Mouse (Mus musculus) lung, embryonic 14.5 days (tissue): ENCODE measurements around the gene Dnajc13. TPM values are rescaled to one million over a fixed set of nuclear protein-coding genes. Genes with fewer than 3 reads are reported as not detected.

ENCODE experiments used
- ATAC-seq: fragments of 200-750 bp; cut with Nextera tagmentation; 2 replicates; pipeline ENCODE4 v1.8.0; 2017; ENCODE audit warnings: mild to moderate bottlenecking, moderate TSS enrichment, moderate library complexity; ENCODE audit not compliant: insufficient read depth
- DNase-seq: peaks from one replicate; pipeline ENCODE4 v3.0.0-alpha.2; 2015
- H3K27ac ChIP-seq: fragments of 300-500 bp; sonication (generic); 2 replicates; pipeline ENCODE4 v1.5.1; 2014; ENCODE audit warnings: low read depth, mild to moderate bottlenecking, moderate library complexity
- H3K27me3 ChIP-seq: fragments of 300-500 bp; sonication (generic); 2 replicates; pipeline ENCODE4 v1.6.1; 2014; ENCODE audit warnings: low read length, control low read depth; ENCODE audit not compliant: insufficient read depth
- H3K36me3 ChIP-seq: fragments of 300-500 bp; sonication (generic); 2 replicates; pipeline ENCODE4 v1.6.1; 2014; ENCODE audit warnings: control low read depth; ENCODE audit not compliant: insufficient read depth
- H3K4me1 ChIP-seq: fragments of 300-500 bp; sonication (generic); 2 replicates; pipeline ENCODE4 v1.6.1; 2014; ENCODE audit warnings: antibody characterized with exemption, control low read depth; ENCODE audit not compliant: insufficient read depth
- H3K4me2 ChIP-seq: fragments of 300-500 bp; sonication (generic); 2 replicates; pipeline ENCODE4 v1.6.1; 2014; ENCODE audit warnings: mild to moderate bottlenecking
- H3K4me3 ChIP-seq: fragments of 300-500 bp; sonication (generic); 2 replicates; pipeline ENCODE4 v1.5.1; 2014; ENCODE audit warnings: low read depth, low read length
- H3K9ac ChIP-seq: fragments of 300-500 bp; sonication (generic); 2 replicates; pipeline ENCODE4 v1.6.1; 2014
- H3K9me3 ChIP-seq: fragments of 300-500 bp; sonication (generic); 2 replicates; pipeline ENCODE4 v1.6.1; 2016; ENCODE audit warnings: low read depth, low read length, control low read depth
- CTCF ChIP-seq: IDR thresholded peaks from 2 replicates; pipeline ENCODE4 v1.5.1; 2016; ENCODE audit warnings: antibody characterized with exemption, low read depth
- WGBS: fragments of 180-500 bp; shearing (Covaris S2); extraction: QIAGEN DNeasy Blood & Tissue Kit; methylation state at CpG from one replicate; pipeline ENCODE4 v1.1.7; 2014; 5-methylcytosine and 5-hydroxymethylcytosine counted together
- polyA plus RNA-seq: library from polyadenylated mRNA; unstranded; fragments of >200 nt; fragmentation: Nextera tagmentation; extraction: Ambion mirVana; gene quantifications from 2 replicates; pipeline ENCODE4 v1.2.1, GENCODE M21; 2014

Gene Dnajc13
- polyA plus RNA-seq, 1 experiment from 2014 or later: 25.0 TPM

DNA sequence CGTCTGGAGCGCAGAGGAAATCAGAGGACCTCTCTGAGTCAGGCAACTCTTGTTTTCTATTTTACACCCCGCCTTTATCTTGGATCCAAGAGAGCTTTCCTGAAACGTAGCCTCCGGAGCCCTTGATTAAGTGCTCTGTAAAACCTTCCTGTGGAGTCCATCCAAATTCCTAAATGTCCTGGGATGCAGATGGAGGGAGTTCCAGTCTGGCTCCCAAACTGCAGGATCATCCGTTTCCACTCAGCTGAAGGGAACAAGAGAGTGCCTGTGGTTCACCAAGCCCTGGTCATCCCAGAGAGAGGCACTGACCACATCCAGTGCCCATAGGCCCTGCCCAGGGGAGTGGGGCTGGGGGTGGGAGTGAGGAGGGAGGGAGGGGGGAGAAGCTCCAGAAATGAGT is 160.4 kb downstream of the Dnajc13 start:
- H3K4me3 ChIP-seq: no peak overlapping the region
- DNase-seq (peak; percentile 32), ATAC-seq (peak; percentile 24; the same call in 1 of the 2 replicates)
- H3K27ac ChIP-seq: no peak overlapping the region
- H3K4me1 ChIP-seq: no peaks in the 10 kb centered on the region
- H3K9ac ChIP-seq: no peak overlapping the region
- no peaks in the 10 kb centered on the region for H3K9me3 ChIP-seq
- TF ChIP-seq CTCF: no peak
- 35% methylated on average over 6 of the region's 6 CpGs for WGBS
- H3K4me2 ChIP-seq: no peak overlapping the region
- H3K36me3 ChIP-seq: no peaks in the 10 kb centered on the region
- no peaks in the 10 kb centered on the region for H3K27me3 ChIP-seq

DNA sequence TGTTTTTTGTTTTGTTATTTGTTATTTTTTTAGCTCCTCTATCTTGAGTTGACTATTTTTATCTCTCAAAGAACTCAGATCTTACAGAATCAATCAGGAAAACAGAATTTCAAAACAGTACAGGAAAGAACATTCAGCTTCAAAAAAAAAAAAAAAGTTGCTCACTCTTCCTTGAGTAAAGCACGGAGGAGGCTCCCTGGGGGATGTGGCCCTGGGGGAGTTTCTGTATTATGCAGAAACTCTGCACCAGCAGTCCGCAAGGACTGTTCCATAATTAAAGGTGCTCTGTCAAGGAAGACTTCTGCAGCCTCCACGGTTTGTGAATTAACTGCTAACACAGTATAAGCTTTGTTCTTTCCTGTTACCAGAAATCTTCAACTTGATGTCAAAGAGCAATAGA is 161.3 kb downstream of the Dnajc13 start:
- no peak for ATAC-seq
- no peak for DNase-seq

More for the DNA sequence above, 161.3 kb downstream of the Dnajc13 start:
- Histone ChIP-seq H3K9me3 (no peaks in the 10 kb centered on the region), H3K27ac (no peak overlapping the region), H3K4me1 (no peaks in the 10 kb centered on the region), H3K9ac (no peak overlapping the region), H3K4me2 (no peak overlapping the region), H3K4me3 (no peak overlapping the region), H3K36me3 (no peaks in the 10 kb centered on the region), H3K27me3 (no peaks in the 10 kb centered on the region)
- 43% methylated on average over 3 of the region's 3 CpGs for WGBS
- no peak for TF ChIP-seq CTCF

Other genes starting within 250 kb of the Dnajc13 start
- not detected in 2 replicates for gene Gm28305, start 222.3 kb downstream of the Dnajc13 start, polyA plus RNA-seq
- 54.5 and 56.2 TPM in 2 replicates for gene Uba5, start 199.8 kb downstream of the Dnajc13 start, polyA plus RNA-seq
- 8.1 and 9.4 TPM in 2 replicates for gene Acad11, start 199.6 kb downstream of the Dnajc13 start, polyA plus RNA-seq
- gene Ackr4, start 136.0 kb downstream of the Dnajc13 start, polyA plus RNA-seq: 0.37 and 0.39 TPM in 2 replicates
- 0.21 and 0.26 TPM in 2 replicates for gene Acpp, start 74.8 kb upstream of the Dnajc13 start, polyA plus RNA-seq